Mouse (Mus musculus) limb, embryonic 11.5 days (tissue): ENCODE data around the gene Tlr7. TPM values are rescaled to one million over a fixed set of nuclear protein-coding genes. Genes with fewer than 3 reads are reported as not detected.
A peak's percentile ranks its signal among the peaks of the same experiment; 100 is the strongest.
"Not testable (repeated sequence)": the region's sequence is repeated elsewhere in the genome, so short reads cannot be mapped to it uniquely, and the experiment has no call there.

Source experiments
- ATAC-seq: fragments of 200-750 bp; cut with Nextera tagmentation; 2 replicates; pipeline ENCODE4 v1.8.0; 2017; ENCODE audit warnings: low read depth; ENCODE audit not compliant: insufficient number of reproducible peaks, low FRiP score, low TSS enrichment
- DNase-seq: peaks from one replicate; pipeline ENCODE4 v3.0.0-alpha.2; 2015; ENCODE audit warnings: low spot score
- H3K27ac ChIP-seq: fragments of 300-500 bp; sonication (generic); replicated peaks from 2 replicates; pipeline ENCODE4 v1.5.1; 2014; ENCODE audit warnings: low read depth, mild to moderate bottlenecking, low read length
- H3K27me3 ChIP-seq: fragments of 300-500 bp; sonication (generic); 2 replicates; pipeline ENCODE4 v1.6.1; 2014; ENCODE audit warnings: mild to moderate bottlenecking, low read length, mixed read lengths; ENCODE audit not compliant: control insufficient read depth, insufficient read depth
- H3K36me3 ChIP-seq: fragments of 300-500 bp; sonication (generic); 2 replicates; pipeline ENCODE4 v1.6.1; 2014; ENCODE audit warnings: mild to moderate bottlenecking, low read length, moderate library complexity, mixed read lengths; ENCODE audit not compliant: control insufficient read depth, insufficient read depth
- H3K4me1 ChIP-seq: fragments of 300-500 bp; sonication (generic); 2 replicates; pipeline ENCODE4 v1.6.1; 2014; ENCODE audit warnings: low read length, mixed read lengths; ENCODE audit not compliant: control insufficient read depth, insufficient read depth
- H3K4me2 ChIP-seq: fragments of 300-500 bp; sonication (generic); 2 replicates; pipeline ENCODE4 v1.6.1; 2014; ENCODE audit warnings: low read depth, mild to moderate bottlenecking, moderate library complexity; ENCODE audit not compliant: severe bottlenecking
- H3K4me3 ChIP-seq: fragments of 300-500 bp; sonication (generic); 2 replicates; pipeline ENCODE4 v1.5.1; 2014; ENCODE audit warnings: low read depth, low read length
- H3K9ac ChIP-seq: fragments of 300-500 bp; sonication (generic); 2 replicates; pipeline ENCODE4 v1.6.1; 2014; ENCODE audit warnings: mild to moderate bottlenecking, low read length
- H3K9me3 ChIP-seq: fragments of 300-500 bp; sonication (generic); 2 replicates; pipeline ENCODE4 v1.6.1; 2016; ENCODE audit warnings: low read length; ENCODE audit not compliant: control insufficient read depth
- WGBS: fragments of 180-500 bp; shearing (Covaris S2); extraction: QIAGEN DNeasy Blood & Tissue Kit; methylation state at CpG from one replicate; pipeline ENCODE4 v1.1.7; 2014; 5-methylcytosine and 5-hydroxymethylcytosine counted together
- polyA plus RNA-seq: library from polyadenylated mRNA; unstranded; fragments of >200 nt; fragmentation: Nextera tagmentation; extraction: Ambion mirVana; gene quantifications from 2 replicates; pipeline ENCODE4 v1.2.1, GENCODE M21; 2014

Gene Tlr7
- polyA plus RNA-seq, 1 experiment from 2014 or later: 0.45 TPM

DNA sequence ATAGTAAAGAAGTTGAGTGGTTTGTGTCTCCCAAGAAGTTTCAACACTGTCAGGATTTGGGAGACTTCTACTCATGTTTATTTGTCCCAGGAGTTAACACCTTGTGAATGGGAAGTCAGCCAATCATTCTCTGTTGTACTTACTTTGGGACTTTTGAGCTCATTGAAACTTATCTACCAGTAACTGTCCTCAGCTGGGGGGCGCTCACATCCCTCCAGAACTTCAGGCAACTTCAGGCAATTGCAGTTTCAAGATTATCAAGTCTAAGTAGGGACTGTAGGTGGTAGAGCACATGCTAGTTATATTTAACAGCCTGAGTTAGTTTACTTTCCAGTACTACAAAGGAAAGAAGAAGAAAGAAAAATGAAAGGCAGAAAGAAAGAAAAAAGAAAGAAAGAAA lies 6.6 kb downstream of the Tlr7 start:
- Histone ChIP-seq H3K27ac (no peak overlapping the region), H3K4me1 (no peaks in the 10 kb centered on the region), H3K27me3 (peaks cover 2% of the 10 kb centered on the region; the same call in 1 of the 2 replicates), H3K9ac (no peak overlapping the region), H3K36me3 (no peaks in the 10 kb centered on the region), H3K4me2 (no peak overlapping the region), H3K9me3 (no peaks in the 10 kb centered on the region), H3K4me3 (no peak overlapping the region)
- ATAC-seq: no peak
- no peak for DNase-seq
- 46% methylated on average over 1 of the region's 1 CpGs for WGBS

DNA sequence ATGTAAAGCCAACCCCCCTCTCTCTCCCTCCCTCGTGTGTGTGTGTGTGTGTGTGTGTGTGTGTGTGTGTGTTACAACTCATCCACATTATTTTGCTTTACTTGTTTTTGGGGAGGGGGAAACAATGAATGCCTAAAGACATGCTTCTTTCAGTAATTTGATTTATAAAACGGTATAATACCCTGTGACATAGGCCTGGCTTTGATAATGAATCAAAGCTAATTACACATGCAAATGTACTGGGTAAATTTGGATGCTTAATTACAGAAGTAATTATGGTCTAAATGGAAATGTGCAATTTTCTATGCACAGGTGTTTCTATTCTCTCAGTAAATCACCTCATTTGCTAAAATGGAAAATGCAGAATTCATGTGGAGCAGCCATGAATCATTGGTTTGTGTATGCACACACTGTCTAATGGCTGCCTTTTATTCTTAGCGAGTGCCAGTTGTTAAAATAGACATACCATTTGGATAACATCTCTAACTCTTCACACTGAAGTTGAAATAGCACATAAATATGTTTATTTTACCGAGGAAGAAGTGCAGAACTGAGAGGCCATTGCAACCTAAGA lies 9.0 kb downstream of the Tlr7 start:
- no peak overlapping the region for H3K27ac ChIP-seq
- H3K9ac ChIP-seq: no peak overlapping the region
- no peak overlapping the region for H3K4me2 ChIP-seq
- no peak overlapping the region for H3K4me3 ChIP-seq
- H3K36me3 ChIP-seq: no peaks in the 10 kb centered on the region
- WGBS: 65% methylated on average over 4 of the region's 4 CpGs
- DNase-seq (no peak), ATAC-seq (no peak)
- H3K27me3 ChIP-seq: peaks cover 5% of the 10 kb centered on the region; the same call in 1 of the 2 replicates
- no peaks in the 10 kb centered on the region for H3K4me1 ChIP-seq
- no peaks in the 10 kb centered on the region for H3K9me3 ChIP-seq

DNA sequence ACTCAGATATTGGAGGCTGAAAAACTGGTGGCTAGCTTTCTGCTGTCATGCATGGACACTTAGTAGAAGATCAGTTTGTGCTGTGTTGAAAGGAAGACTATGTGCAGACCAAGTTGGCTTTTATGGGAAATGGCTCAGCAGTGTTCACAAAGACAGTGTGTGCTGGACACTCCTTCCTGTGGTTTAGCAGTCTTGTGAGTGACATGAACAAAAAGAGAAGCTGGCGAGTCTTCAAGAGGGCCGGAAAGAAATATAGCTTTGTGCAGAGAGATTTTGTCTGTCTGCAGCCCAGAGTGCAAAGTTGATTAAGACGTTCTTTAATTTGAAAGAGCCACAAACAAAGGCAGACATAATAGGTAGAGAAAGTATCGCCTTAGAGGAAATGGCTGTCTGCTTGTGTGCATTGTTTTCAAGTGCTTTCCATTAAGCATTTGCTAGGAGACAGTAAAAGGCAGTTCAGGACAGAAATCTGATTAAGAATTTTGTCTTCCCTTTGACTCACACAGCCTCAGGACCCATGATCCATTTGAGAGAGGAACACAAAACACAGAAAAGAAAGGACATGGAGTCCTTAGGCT lies 11.4 kb downstream of the Tlr7 start:
- 77% methylated on average over 4 of the region's 4 CpGs for WGBS
- H3K9me3 ChIP-seq: no peaks in the 10 kb centered on the region
- no peak for DNase-seq

DNA sequence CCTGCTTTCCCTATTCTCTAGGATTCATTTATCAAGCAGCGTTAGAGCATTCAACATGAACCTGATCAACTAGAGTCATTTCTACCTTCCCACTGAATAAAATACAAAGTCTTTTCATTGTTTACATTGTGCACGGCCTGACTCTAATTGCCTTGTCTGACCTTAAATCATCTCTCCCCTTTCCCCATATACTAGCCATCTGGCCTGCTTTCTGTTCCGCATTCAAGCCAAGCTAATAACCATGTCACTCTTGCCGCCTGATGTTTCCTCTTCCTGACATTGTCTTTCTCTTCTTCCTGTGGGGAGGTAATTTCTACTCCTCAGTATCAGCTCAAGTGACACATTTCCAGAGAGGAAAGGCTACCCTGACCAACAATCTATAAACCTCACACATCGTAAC lies 14.6 kb downstream of the Tlr7 start:
- DNase-seq: no peak
- Histone ChIP-seq H3K9ac (no peak overlapping the region), H3K27me3 (0 out of 2 replicates have a peak, but pooled peaks cover 5% of the 10 kb centered on the region), H3K4me3 (no peak overlapping the region), H3K4me1 (no peaks in the 10 kb centered on the region), H3K4me2 (no peak overlapping the region), H3K27ac (no peak overlapping the region), H3K9me3 (no peaks in the 10 kb centered on the region), H3K36me3 (no peaks in the 10 kb centered on the region)
- no peak for ATAC-seq
- 73% methylated on average over 5 of the region's 5 CpGs for WGBS

More for the DNA sequence above, 11.4 kb downstream of the Tlr7 start:
- Histone ChIP-seq H3K4me3 (no peak overlapping the region), H3K4me2 (no peak overlapping the region), H3K4me1 (no peaks in the 10 kb centered on the region), H3K36me3 (no peaks in the 10 kb centered on the region), H3K27ac (no peak overlapping the region), H3K9ac (no peak overlapping the region), H3K27me3 (0 out of 2 replicates have a peak, but pooled peaks cover 2% of the 10 kb centered on the region)
- no peak for ATAC-seq

DNA sequence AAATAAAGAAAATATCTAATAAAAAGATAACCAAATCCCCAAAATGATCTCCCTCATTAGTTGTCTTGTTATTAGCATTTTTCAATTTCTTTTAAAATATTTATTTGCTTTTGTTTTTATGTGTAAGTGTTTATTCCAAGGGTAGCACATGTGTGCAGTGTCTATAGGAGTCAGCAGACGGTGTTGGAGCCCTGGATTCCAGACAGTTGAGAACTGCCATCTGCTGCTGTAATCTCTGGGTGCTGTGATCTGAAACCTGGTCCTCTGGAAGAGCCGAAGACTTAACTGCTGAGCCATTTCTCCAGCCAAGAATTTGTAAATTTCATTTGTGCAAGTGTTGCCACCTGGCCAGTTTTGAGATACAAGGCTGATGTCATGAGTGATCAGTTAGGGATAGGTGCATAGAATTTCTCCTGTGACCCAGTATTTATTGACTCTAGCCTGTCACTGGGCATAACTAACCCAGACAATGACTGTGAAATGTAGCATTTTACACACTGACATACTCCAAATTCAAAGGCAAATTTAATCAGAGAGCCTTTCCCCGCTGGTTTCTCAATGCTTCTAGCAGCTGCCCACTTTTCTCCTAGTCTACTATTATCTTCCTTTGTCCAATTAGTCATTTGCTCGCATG lies 15.1 kb downstream of the Tlr7 start:
- Histone ChIP-seq H3K27me3 (0 out of 2 replicates have a peak, but pooled peaks cover 5% of the 10 kb centered on the region), H3K4me1 (no peaks in the 10 kb centered on the region), H3K9me3 (no peaks in the 10 kb centered on the region), H3K36me3 (no peaks in the 10 kb centered on the region), H3K4me3 (no peak overlapping the region), H3K9ac (no peak overlapping the region), H3K27ac (no peak overlapping the region), H3K4me2 (no peak overlapping the region)
- DNase-seq (no peak), ATAC-seq (no peak)
- WGBS: 76% methylated on average over 4 of the region's 4 CpGs

DNA sequence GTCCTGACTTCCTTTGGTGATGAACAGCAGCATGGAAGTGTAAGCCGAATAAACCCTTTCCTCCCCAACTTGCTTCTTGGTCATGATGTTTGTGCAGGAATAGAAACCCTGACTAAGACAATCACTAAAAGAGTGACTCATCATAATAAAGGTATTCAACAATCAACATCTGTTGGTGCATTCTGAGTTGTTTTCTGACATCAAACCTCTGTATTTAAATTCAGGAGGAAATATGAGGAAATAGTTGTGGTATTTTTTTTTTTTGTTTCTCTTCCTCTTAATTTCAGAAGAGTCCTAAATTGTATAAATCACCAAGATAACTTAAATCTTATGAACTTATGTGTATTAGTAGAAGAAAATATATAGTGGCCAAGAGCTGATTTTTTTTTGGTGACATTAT lies 28.3 kb downstream of the Tlr7 start:
- H3K9ac ChIP-seq, H3K4me1 ChIP-seq, H3K9me3 ChIP-seq, H3K36me3 ChIP-seq, H3K27me3 ChIP-seq, ATAC-seq, DNase-seq, H3K4me3 ChIP-seq, H3K27ac ChIP-seq, H3K4me2 ChIP-seq: not testable (repeated sequence)
- WGBS: no CpG with 5 or more reads among the region's 1 CpGs

DNA sequence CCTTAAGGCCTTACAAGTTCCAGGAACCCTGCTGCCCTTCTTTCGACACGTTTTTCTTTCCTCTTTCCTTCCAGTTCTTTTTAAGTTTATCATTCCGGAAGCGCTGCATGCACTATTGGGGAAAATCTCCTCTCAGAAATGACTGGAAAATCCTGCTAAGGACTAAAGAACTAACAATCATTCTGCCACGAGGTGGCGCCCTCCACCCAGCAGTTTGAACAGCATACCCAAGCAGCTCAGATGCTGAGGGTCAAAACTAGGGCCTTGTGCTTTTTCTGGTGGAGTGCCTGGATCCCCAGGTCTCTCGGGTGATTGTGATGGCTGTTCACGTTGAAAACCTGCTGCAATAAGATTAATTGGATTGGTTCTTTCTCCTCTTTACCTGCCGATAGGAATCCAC lies 53.4 kb downstream of the Tlr7 start:
- Histone ChIP-seq H3K9me3 (no peaks in the 10 kb centered on the region), H3K4me1 (no peaks in the 10 kb centered on the region), H3K4me3 (no peak overlapping the region), H3K27me3 (no peaks in the 10 kb centered on the region; the same call in 1 of the 2 replicates), H3K9ac (no peak overlapping the region), H3K4me2 (no peak overlapping the region), H3K36me3 (no peaks in the 10 kb centered on the region), H3K27ac (no peak overlapping the region)
- WGBS: 29% methylated on average over 9 of the region's 9 CpGs
- no peak for ATAC-seq
- DNase-seq: peak; percentile 80

DNA sequence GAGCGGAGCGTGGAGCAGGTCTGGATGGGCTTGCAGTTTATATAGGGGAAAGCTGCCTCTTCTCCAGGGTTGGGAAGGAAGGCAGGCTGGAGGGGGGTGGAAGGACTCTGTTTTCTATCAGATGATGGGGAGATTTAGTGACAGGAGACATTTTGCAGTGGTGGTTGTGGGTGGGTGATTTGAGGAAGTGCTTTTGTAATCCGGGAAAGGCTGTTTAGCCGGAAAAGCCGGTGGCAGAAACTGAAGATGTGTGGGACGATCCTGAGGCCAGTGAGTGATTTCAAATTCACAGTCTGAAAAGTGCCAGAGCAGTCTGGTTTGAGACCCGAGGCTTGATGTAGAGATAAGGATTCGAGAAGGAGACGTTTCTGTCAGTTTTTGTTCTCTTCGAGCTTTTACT lies 53.8 kb downstream of the Tlr7 start:
- Histone ChIP-seq H3K4me1 (no peaks in the 10 kb centered on the region), H3K4me3 (no peak overlapping the region), H3K9ac (no peak overlapping the region), H3K4me2 (no peak overlapping the region), H3K27me3 (no peaks in the 10 kb centered on the region; the same call in 1 of the 2 replicates), H3K9me3 (no peaks in the 10 kb centered on the region), H3K27ac (no peak overlapping the region), H3K36me3 (no peaks in the 10 kb centered on the region)
- DNase-seq (no peak), ATAC-seq (no peak)
- WGBS: 53% methylated on average over 10 of the region's 10 CpGs
